Mouse (Mus musculus): ENCODE measurements around the gene Ammecr1. TPM values are rescaled to one million over a fixed set of nuclear protein-coding genes. Genes with fewer than 3 reads are reported as not detected.

Gene Ammecr1
- total RNA-seq, 2 experiments from 2014 or later = 4.2 TPM

GRCm38 (mm10) chrX:142832221-142832620 lies 134.3 kb downstream of the Ammecr1 start:
- no peak for DNase-seq
- intact Hi-C loops (cut with DNase I) = no loop called here

DNA sequence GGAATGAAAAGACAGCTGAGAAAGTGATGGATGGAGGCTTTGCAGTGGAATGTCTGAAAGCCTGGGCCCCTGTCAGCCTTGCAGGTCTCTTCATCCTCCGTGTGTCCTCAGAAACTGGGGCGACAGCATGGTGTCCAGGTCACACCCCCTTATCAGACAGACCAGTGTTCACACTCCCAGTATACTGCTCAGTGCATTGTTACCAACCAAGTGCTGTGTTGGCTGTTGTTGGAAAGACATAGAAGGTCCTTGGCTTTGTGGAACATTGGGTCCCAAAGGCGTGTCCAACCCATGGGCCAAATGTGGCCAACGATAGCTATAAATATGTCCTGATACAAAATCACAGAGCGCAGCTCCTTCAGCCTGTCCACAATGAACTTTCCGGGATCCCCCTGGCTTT lies 136.0 kb downstream of the Ammecr1 start:
- DNase-seq = no peak
- intact Hi-C loops (cut with DNase I) = no loop called here

DNA sequence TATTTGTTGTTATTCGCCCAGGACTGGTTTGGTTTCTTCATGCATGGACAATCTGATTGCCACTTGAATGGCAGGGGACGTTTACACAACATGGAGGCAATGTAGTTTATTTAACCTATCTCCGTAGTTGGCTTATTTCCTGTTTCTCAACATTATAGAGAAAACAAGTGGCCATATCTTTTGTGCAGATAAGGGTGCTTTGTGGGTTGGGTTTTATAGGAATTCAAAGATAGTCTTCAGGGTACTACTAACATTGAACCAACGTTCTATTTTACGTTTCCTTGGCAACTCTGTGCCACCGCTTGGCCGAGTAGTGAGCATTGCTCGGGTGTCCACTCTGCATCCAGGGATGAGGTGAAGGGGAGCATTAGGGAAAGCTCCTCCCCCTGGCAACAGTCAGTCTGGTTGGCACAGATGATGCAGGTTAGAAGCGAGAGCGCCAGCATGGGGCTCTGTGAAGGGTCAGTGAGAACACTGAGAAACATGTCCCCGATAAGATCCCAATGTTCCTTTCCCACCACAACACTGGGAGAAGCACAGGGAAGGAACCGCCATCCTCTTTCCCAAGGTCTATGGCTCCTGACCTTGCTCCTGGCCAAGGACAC lies 136.6 kb downstream of the Ammecr1 start:
- intact Hi-C loops (cut with DNase I) = loop anchor here (10.0 kb wide), 1 partner anchor 135 kb away; the partner anchor contains the start of gene Ammecr1
- no peak for DNase-seq

- DNase-seq = no peak
- intact Hi-C loops (cut with DNase I) = loop anchor here (10.0 kb wide), 1 partner anchor 136 kb away; the partner anchor contains the start of gene Ammecr1
Measured at GRCm38 (mm10) chrX:142829267-142829666, 137.3 kb downstream of the Ammecr1 start.

DNA sequence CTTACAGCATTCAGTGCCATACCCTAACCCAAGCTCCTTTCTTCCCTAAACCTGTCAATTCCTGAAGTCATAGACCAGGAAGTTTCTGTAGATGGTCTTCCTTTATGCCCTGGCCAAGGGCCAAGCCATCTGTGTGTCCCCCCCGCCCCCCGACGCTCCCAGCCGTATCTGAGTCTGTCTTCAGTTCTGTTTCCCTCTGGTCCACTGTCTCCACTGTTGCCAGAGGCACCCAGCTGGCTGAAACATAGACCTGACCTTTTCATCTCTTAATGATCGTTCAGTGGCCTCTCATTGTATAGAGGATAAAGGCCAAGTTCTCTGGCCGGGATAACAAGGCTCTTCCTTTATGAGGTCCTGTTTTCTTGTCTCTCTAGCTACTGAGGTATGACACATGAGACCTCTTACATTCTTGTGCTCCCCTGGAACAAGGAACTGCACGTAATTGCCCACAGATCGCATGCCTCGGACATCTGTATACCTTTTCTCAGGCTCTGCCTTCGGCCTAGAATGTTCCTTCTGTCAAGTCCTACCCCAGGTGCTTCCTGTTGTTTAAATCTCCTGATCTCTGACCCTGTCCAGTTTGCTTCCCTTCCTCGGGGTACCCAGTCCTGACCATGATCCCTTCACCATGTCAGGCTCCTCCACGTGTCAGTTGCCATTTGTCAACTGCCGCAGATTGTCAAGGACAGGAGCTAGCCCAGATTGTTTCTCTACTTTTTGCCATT lies 138.2 kb downstream of the Ammecr1 start:
- no peak for DNase-seq
- intact Hi-C loops (cut with DNase I) = loop anchor here (10.0 kb wide), 1 partner anchor 136 kb away; the partner anchor contains the start of gene Ammecr1

DNA sequence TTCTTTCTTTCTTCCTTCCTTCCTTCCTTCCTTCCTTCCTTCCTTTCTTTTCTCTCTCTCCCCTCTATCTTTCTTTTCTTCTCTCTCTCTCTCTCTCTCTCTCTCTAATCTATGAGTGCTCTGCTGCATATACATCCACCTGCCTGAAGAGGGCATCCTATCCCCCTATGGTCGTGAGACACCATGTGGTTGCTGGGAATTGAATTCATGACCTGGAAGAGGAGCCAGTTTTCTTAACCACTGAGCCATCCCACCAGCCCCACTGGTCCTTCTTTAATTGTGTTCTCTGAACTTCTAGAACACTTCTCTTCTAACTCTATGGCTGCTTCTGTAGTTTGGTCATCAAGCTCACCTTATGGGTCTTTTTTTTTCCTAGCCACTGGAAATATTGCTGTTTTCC lies 138.9 kb downstream of the Ammecr1 start:
- intact Hi-C loops (cut with DNase I) = loop anchor here (10.0 kb wide), 1 partner anchor 137 kb away; the partner anchor contains the start of gene Ammecr1

GRCm38 (mm10) chrX:142825309-142825708 lies 141.2 kb downstream of the Ammecr1 start:
- no peak for DNase-seq
- intact Hi-C loops (cut with DNase I) = loop anchor here (10.0 kb wide), 1 partner anchor 139 kb away; the partner anchor contains the start of gene Ammecr1

More for the DNA sequence above, 138.9 kb downstream of the Ammecr1 start:
- no peak for DNase-seq

GRCm38 (mm10) chrX:142821846-142822245 lies 144.7 kb downstream of the Ammecr1 start:
- intact Hi-C loops (cut with DNase I) = loop anchor here (2.0 to 10.0 kb wide), 3 partner anchors 143 to 625 kb away; partner anchors contain the start of gene Ammecr1
- no peak for DNase-seq

GRCm38 (mm10) chrX:142821239-142821638 lies 145.3 kb downstream of the Ammecr1 start:
- no peak for DNase-seq
- intact Hi-C loops (cut with DNase I) = loop anchor here (2.0 to 10.0 kb wide), 3 partner anchors 144 to 626 kb away; partner anchors contain the start of gene Ammecr1

DNA sequence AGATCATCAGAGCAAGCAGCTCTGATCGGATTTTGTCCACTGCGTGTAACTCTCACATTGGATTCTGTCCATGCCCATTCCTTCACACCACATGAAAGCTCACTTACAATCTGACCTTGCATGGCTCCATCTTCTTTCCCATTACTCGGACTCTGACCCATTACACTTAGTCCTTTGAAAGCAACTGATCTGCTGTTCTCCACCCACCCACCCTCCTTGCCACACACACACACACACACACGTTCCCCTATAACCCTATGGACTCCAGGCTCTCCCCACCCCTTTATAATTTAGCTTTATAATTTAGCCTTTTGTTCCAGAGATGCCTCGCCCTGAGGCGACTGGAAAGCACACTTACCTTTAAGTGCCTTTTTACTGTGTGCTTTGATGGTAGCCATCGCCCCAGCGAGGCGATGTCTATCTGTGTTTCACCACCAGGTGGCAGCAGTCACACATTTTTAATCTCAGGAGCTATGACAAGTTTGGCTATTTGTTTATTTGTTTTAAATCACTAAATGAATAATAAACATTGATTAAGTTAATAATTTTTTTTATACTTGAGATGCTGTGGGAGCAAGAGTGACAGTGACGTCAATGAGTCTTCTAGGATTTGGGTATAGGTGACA lies 148.4 kb downstream of the Ammecr1 start:
- DNase-seq = no peak
- intact Hi-C loops (cut with DNase I) = no loop called here

DNA sequence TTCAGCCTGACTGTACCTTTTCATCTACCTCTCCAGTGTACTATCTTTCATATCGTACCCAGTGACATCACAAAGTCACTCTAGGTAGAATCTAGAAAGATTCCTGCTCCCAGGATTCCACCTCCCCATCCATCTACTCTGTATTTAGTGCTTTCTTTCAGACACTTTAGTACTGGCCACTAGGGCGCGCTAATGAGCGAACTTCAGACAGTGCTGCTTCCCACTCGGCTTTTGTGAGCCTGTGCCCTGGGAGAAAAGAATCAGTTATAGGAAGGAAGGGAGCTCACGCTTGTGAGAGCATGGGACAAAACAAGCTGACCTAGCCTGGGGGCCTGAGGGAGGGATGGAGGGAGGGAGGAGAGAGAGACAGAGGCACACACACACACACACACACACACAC lies 153.4 kb downstream of the Ammecr1 start:
- intact Hi-C loops (cut with DNase I) = no loop called here
- DNase-seq = no peak

DNA sequence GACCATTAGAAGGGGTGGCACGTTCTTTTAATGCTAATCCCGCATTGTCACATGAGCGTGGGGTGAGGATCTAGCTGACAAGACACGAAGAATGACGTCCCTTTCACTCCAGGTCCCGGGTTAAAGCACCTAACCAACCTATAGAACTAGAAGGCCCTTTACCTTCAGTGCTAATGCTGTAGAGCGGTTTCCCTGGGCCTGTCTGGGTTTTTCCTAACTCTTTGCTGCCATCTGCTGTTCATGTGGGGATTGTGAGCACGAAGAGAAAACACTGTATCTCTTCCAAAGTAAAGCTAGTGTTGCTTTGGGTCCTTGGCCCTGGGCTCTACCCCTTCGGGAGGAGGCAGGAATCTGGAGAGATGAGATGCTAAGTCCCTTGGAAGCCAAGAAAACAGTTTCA lies 158.1 kb downstream of the Ammecr1 start:
- DNase-seq = peak in 1 of 2 experiments; percentile 24
- intact Hi-C loops (cut with DNase I) = loop anchor here (2.0 kb wide), 1 partner anchor 254 kb away; no protein-coding TSS in a partner anchor

DNA sequence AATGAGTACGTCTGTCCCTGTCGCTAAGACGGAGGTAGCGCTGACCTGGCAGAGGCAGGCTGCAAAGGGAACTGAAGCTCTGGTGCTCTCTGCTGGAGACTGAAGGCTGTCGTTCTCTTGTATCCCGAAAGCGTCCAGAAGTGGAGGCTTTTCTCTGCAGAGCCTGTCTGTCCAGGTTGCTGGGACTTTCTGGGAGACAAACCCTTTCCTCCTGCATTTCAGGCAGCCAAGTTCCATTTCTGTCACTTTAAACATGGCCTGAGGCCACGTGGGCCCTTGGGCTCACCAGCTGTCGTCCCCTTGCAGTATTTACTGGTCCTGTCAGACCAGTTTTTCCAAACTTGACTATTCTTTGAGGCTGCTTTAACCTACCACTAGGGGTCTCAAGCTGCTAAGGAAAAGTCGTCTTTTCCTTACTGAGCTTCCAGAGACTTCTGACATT lies 159.9 kb downstream of the Ammecr1 start:
- no peak for DNase-seq
- intact Hi-C loops (cut with DNase I) = no loop called here

DNA sequence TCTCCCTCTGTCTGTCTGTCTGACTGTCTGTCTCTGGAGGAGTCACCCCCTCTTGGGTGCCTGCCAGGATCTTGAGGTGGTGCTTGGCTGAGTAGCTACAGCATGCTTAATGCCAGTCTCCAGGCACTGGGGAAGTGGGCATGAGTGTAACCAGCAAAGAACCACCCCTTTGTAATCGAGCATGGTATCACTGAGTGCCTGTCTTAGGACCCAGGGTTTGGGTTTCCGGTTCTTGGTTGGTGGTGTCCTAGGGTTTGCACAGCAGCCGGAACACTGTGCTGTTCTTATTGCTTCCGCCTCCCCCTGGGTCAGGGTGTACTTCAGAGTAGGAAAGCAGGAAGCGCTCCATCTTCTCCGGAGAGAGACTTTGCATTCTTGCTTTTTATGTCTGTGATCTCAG lies 160.4 kb downstream of the Ammecr1 start:
- intact Hi-C loops (cut with DNase I) = no loop called here
- DNase-seq = no peak

DNA sequence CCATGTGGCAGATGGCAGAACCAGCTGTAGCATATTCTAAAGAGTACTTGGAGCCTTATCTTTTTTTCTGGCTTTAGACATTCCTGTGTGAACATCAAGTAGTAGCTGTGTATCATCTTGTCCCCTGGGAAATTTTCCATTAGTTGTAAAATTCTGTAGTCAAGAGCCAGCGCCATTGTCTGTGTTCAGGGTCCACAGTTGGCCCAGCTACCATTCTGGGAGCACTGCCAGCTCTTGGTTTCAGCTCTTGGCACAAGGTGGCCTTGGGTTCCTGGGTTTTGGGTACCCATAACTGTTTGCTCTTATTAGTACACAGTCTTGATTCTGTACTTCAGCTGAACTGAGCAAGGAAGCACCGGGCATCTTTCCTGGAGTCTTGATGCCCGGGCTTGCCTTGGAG lies 161.9 kb downstream of the Ammecr1 start:
- no peak for DNase-seq
- intact Hi-C loops (cut with DNase I) = no loop called here

Small RNA genes lying within 50 kb of the gene (microRNA-seq; reads per million reads assigned to microRNA genes)
- 0 reads per million in 2 experiments for gene Gm44351

Other genes with a start within 250 kb of the Ammecr1 start
- gene Rtl9, start 132.9 kb upstream of the Ammecr1 start, total RNA-seq (2021) = under 1 TPM; 0.13 to 0.17 TPM

All from gastrocnemius, postnatal 36 days (tissue).